Mouse (Mus musculus) cerebellum, postnatal 25 days (tissue): ENCODE results near the gene Klhl30.

Source experiments
- DNase-seq, 2 experiments: peaks; one replicate each; pipeline ENCODE4 v3.0.0; 2021; ENCODE audit warnings: mixed read lengths in 2 of 2

Klhl30 gene

DNA sequence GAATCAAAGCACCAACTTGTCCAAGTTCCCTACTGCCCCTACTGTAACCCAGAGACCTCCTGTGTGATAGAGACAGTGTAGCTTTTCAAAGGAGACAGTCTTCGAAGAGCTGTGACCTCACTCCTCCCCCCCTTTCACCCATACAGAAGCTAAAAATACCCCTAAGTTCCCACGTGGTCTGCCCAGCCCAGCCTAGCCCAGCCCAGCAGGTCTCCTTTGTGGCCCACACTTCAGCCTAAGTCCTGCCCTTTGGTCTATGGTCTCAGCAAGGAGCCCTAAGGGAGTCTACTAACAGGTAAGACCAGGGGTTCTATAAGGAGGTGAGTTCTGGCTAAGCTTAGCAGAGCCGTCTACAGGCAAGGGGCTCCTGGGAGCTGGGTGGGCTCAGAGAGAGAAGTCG, at the start of gene Klhl30:
TSS of gene Klhl30 (plus strand) at position 176 of the 400 bp plus-strand sequence.
- DNase-seq = no peak

DNA sequence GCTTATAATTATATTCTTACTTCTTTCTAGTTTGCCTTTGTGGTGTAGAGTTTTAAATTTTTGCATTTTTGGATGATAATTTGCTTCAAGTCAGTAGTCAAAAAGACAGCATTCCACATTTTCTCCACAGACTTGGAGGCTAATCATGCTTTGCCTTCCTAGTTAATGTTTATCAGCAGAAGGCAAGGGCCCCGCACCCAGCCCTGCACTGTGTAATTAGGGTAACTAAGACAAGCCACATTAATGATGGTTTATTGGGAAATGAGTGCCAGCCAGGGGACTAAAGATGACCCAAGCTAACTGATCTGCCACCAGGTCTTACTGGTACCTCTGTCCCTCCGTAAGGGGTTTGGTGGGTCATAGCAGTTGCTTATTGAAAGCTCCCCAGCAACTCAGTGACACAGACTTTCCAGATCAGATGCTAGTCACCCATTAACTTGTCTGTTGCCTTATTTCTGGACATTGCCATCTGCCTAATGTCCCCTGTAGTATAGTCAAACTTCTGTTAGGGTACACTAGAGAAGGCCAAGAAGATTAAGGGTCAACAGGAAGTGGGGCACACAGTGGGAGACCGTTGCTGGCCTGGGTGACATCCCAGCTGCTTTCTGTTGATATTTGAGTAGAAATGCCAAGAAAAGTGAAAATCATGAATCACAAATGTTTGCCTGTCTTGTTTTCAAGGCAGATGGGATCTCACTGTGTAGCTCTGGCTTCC, 49.5 kb upstream of the Klhl30 start:
- DNase-seq = no peak

DNA sequence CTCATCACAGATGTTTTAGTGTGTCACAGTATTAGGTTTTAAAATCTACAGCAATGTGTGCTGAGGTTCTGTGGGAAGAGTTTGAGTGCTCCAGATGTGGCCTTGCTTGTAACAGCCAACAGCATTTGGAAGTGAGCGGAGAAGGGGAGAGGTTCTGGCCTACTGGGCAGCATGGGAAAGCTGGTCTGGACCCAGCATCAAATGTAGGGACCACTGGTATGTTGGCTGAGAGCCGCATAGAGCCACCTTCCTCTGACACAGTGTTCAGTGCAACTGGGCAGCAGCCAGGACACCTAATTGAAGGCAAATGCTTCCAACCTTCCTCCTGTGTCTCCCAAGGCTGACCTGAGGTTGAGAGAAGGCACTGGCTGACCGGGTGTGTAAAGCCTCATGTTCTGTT, 48.8 kb upstream of the Klhl30 start:
- DNase-seq = no peak

DNA sequence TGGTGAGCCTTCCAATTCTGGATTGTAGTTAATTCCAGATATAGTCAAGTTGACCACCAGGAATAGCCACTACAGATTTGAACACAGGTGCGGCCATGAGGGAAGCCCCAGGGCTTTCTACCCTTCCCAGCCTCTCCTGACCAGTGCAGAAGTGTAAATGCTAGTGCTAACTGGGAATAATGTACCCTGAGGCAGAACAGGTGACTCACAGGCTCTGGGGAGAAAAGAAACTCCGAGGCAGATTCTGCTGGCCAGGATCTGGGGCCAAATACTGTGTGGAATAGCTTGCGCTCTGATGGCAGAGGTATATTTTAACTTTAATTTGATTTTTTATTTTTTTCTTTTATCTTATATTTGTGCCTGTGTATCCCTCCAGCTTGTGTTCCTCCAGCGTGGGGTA, 46.2 kb upstream of the Klhl30 start:
- DNase-seq = no peak

DNA sequence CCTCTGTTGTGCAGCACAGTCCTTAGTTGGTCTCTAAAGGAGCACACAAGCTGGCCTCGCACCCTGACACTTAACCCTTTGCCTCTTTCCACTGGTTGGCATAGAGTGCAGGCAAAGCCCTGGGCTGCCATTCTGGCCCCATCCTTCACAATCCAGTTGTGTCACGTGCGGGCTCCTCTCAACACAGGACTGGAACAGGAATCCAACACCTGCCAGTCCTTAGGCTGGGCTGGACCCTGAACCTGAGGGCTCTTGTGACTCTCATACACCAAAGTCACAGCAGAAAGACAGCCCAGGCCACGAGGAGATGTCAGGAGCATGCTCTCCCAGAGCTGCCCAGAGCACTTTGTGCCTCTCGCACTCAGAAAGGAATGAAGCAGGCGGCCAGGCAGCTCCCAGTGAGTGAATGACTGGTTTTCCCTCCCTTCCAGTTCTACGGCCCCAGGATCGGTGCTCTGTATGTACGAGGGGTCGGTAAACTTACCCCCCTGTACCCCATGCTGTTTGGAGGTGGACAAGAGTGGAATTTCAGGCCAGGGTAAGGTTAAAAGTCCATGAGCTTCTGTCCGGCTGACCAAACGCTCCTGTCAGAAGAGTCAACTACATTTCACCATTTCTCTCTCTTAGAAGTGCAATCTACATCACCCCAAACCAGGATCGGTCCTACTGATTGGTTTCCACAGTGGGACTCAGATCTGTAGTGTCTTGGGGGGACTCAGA, 41.3 kb upstream of the Klhl30 start:
- no peak for DNase-seq

DNA sequence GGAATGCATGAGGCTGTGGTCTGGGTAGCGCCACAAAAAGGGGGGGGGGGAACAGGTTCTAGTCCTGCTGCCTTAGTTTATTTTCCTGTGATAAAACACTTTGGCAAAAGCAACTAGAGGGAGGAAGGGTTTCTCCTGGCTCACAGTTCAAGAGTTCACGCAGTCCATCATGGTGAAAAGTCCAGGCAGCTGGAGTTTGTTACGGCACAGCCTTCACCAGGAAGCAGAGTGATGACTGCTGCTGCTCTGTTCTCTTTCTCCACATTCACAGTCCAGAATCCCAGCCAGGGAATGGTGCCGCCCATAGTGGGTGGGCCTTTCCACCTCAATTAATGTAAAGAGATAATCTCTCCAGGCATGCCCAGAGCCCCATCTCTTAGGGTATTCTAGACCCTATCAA, 38.5 kb upstream of the Klhl30 start:
- no peak for DNase-seq

DNA sequence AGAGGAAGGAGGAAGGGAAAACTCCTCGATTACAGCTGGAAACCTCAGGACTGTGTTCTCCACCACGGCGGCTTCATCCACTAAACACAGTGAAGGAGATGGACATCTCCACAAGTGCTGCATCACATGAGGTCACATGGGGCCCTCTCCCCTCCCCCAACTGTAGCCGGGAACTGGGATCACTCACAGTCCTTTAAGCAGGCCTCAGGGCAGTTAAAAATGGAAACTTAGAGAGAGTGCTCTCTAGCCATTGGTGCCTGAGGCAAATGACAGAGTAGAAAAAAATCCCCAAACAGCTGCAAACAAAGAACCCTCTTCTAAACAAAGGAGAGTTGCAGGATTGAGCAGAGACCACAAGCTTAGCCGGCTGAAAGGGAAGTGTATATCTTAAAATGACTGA, 37.6 kb upstream of the Klhl30 start:
- DNase-seq = no peak

DNA sequence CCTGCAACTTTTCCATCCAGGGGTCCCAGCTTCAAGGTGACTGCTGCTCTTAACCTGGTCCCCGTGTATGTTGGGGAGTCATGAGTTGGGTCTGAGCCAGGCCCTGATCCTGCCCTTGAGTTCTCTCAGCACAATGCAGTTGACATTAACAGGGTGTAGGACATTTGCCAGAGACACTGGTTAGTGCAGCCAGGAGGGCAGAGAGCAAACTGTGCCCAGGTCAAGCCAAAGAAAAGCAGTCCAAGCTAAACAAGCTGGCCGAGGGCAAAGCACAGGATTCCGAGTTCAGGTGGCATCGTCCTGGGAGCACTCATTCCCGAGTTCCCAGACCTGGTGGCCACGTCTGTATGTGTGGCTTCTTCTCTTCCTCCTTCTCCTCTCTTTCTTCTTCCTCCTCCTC, 33.2 kb upstream of the Klhl30 start:
- no peak for DNase-seq

DNA sequence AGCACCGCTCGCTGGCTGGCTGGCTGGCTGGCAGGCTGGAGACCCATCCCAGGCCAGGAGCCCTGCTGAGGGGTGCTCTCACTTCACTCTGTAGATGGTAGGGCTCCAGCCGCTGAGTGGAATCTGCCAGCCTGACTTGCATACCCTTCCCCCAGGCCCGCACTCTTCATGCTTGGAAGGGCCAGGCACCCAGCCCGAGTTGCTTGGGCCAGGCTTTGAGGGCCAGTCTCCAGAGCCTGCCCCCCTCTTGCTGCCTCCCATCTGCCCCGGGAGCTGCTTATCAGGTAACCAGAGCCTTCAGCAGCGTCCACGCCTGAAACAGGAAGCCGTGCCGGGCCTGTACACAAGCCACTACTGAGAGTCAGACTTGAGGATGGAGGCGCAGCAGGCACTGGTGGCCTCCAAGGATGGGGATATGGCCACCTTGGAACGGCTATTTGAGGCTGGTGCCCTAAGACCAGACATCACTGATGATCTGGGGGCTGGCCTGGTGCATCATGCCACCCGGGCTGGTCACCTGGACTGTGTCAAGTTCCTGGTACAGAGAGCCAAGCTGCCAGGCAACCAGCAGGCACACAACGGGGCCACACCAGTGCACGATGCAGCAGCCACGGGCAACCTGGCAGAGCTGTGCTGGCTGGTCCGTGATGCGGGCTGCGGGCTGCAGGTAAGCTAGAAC, 28.9 kb upstream of the Klhl30 start, which contains the start of gene Espnl:
TSS of gene Espnl (plus strand) at position 316 of the 679 bp plus-strand sequence.
- peak; percentile 38 to 44 for DNase-seq

DNA sequence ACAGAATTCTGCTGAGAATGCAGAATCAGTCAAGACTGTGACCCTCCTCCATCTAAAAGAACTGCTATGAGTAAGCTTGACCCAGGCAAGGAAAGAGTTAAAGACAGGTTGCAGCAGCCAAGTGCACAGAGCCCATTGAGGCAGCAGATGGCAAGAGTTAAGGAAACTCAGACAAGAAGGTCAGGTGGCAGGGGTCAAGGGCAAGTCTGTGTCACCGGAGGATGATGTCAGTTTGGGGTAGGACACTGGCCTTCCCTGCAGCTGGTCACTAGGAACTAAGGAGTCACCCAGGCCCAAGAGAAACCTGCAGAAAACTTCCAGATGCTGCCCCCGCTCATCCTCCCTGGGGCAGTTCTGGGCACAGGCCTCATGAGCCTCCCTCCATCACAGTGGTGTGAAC, 26.2 kb upstream of the Klhl30 start:
- no peak for DNase-seq

DNA sequence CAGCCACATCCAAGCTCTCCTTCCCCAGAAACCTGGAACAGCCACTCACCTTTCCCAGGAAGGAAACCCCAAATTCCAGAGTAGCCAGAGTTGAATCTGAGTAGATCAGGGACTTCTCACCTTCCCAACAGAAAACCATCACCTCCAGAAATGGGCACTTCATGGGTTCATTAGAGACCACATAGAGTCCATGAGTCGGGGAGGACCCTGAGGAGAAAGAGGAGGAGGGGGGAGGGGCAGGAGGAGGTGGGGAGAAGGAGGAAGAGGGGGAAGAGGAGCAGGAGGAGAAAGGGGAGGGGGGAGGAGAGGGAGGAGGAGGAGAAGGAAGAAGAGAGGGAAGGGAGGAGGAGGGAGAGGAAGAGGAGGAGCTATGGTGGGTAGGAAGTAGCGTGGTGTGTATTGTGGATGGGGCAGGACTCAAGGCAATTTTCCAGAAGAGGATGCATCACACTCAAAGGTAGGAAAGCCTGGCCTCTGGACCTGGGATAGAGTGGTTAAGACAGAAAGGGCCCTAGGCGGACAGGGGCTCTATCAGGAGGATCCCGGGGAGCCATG, 25.3 kb upstream of the Klhl30 start:
- DNase-seq = no peak

DNA sequence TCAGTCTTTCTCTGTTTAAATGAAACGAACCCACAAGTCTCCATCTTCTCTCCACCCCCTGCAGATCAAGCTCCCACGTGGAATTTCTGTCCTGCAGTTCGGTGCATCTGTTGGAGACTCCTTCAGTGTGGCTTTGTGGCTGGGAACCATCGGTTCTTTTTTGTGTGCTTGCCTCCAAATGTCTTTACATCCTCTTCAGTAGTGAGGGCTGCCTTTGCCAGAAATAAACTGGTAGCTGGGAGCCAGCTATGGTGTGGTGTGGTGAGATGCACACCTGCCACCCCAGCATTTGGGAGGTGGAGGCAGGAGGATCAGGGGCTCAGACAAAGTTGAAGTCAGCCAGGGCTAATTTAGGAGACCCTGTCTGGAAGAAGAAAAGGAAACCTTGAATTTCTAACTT, 18.7 kb upstream of the Klhl30 start:
- DNase-seq = no peak

DNA sequence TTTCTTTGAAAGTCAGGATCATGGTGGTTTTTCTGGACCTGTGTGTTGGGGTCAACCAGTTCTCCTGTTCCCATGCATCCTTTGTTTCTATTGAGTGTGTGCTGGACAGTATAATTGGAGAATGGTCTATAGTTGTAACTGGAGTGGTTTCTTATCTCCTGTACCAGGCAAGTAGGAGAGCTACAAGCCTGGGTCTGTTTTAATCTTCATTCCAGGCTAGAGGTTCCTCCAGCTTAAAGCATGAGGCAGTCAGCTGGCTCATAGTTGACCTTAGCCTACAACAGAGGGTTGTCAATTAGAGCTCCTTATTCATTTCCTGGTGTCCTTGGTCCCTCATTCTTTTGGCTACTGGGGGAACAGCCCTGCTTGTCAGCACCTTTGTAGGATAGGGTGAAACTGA, 17.2 kb upstream of the Klhl30 start:
- no peak for DNase-seq

DNA sequence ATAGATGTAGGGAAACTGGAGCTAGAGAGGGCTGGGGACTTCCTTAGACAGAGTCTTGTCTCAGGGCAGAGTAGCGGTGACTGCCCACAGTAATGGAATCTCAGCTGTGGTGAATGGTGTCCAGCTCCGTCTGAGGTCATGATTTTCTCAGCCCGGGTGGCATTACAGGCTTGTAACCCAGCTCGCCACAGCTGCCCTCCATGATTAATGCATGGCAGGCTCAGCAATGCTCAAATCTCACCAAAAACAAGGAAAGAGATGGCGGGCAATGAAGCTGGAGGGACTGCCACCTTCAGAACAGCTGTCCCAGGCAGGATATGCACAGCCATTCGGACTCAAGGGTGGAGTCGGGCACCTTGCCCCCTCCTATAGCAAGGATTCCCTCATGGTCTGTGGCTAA, 13.5 kb upstream of the Klhl30 start:
- no peak for DNase-seq

DNA sequence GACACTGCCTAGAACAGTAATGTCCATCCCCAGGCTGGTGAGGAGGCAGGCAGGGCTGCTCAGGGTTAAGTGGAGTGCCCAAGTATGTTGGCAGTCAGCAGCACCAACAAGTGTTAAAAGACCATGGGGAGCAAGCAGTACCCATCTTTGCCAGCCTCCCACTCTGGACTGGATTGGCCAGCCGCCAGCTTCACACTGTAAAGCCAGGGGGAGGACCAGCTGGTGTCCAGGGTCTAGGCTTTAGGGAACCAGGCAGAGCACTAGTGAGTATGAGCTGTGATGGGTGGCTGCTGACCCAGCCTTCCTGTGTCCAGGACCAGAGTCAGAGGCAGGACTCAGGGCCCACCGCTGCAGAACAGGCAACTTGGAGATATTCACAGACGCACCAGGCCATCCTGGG, 6.8 kb upstream of the Klhl30 start:
- peak in 1 of 2 experiments; percentile 33 for DNase-seq

DNA sequence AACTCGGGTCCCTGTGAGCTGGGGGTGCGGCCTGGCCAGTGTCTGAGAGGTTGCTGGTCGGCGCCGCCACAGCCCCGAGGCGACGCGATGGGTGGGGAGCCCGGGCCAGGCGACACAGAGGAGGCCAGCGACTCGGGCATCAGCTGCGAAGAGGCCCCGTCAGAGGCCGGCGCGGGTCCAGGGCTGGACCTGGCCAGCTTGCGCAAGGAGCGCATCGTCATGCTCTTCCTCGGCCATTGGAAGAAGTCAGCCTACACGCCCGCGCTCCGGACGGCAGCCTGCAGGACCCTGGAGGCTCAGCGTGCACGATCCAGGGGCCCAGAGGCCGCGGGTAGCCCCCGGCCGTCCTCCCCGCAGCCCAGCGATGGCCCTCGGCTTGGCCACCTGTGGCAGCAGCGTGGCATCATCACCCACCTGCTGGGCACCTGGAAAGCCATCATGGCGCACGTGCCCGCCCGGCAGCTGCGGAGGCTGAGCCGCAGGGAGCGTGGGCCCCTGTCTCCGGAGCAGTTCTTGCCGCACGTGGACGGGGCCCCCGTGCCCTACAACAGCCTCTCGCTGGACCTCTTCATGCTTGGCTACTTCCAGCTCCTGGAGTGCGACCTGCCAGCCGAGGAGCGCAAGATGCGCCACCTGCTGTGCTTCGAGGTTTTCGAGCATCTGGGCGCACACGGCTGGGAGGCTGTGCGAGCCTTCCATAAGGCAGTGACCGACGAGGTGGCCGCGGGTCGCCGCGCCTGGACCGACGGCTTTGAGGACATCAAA, 5.7 kb upstream of the Klhl30 start:
- DNase-seq = peak; percentile 36 to 59

DNA sequence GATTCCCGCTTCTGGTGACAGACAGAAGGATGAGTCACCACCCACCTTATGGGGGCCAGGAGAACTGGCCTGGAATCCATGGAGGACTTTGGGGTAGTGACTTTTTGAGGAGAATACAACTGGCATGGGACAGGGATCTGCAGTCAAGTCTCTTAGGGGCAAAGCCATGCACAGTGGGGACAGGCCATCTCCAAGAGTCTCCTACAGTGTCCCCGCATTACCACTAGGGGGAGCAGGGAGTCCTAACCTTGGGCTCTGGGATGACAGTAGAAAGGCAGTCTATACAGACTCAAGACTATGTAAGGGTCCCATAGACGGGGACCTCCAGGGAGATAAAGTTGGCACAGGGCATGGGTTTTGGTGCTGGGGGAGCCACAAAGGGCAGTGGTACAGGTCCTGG, 3.9 kb upstream of the Klhl30 start:
- peak; percentile 65 to 78 for DNase-seq

DNA sequence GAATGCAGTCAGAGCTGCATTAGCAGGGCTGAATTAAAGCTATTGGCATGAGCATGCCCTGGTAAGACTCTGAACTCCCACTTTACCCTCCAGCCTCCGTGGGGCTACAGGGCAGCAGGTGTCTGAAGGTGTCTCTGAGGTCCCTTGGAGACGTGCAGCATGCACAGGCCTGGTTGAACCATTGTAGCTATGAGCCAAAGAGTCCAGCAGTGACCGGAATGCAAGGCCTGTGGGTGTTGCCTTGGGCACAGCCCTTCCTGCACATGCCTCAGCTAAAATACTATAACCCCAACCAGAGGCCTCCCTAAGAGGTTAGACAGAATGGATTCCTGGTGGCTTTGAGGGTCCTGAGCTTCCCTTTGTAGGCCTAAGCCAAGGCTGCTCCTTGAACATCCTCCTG, 433 bp downstream of the Klhl30 start:
- no peak for DNase-seq

DNA sequence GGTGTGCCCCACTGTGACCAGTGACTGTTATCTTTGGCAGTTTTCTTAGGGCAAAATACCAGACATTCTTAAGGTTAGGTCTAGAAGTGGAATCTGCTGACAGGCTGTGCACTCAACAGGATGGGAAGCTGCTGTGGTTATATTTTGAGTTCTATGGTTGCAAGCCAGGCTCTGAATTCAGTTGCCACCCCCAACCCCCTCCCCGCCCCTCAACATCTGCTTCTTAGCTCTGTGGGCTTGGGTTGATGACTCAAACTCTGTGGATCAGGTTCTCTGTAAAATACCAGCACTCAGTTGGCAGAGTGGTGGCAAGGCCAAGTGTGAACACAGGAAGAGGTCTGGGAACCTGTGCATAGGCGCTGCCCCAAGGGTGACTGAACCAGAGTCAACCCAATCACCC, 1.5 kb downstream of the Klhl30 start:
- DNase-seq = no peak

DNA sequence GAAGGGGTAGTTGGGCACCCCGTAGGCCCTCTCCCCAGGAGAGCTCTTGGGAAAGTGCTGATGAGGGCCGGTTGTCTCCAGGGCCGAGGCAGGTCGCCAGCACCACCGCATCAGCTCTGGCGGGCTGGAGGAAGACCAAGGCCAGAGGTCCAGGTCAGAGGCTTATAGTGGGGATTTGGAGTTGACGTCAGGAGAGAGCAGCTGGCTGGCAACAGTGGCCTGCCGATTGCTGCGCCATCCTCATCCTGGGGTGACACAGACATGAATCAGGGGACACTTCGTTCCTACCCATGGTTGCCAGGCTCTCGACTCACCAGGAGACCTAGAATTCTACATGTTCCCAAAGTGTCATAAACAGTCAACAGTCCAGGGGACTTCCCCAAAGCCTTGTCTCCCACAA, 5.3 kb downstream of the Klhl30 start:
- no peak for DNase-seq

DNA sequence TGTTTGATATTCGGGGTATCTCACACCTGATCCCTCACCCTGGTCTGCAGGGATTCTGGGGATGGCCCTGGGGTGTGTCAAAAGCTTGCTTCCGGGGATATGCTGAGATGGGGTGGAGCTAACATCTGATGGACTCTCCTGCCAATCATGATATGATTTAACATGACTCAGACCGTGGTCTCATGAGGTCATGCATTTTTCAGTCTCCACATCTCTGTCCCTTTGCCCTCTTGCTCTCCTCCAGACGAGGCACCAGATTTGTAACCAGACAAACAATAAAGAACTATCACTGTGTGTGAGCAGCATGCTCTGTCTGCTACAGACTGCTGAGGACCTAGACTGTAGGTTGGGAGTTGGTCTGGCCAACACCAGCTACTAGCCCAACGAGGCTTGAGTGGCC, 11.3 kb downstream of the Klhl30 start:
- no peak for DNase-seq

DNA sequence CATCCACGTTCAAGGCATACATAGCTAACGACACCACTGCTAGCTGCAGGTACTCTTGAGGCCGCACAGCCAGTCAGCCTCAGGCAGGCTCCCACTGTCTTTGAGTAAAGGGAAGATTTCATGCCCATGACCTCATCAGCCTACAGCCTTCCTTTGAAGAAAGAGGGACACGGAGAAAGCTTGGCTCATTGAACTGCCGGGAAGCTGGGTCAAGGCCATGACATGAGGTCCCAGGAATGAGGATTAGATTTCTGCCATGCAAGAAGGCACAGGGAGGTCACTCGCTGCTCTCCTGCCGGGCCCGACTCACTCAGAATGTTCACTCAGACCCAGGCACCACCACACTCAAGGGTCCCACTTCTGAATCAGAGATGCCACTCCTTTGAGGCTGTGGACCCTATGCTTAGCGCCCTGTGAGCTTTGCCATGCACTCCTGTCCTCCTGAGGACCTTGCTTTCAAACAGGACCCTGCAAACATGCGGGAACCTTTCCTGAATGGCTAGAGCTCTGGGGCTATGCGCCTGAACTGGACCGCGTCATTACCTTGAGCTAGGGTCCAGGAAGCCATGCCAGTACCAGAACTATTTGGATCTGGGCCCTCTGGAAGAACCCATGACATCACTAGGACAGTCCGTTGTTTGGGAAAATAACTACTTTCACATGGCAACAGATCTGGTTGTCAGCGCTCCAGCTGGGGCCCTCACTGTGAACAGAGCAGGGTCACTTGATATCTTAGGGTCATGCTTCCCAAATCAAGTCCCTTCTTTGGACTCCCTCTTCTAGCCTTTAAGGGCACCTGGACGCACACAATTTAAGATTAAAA, 14.2 kb downstream of the Klhl30 start:
- DNase-seq = no peak
